Mouse (Mus musculus): ENCODE results near the gene Ifnar2.

Gene Ifnar2

GRCm38 (mm10) chr16:91395633-91396392 is 23.2 kb downstream of the Ifnar2 start:
- no peak for DNase-seq

GRCm38 (mm10) chr16:91396844-91397537 is 24.4 kb downstream of the Ifnar2 start:
- no peak for DNase-seq

GRCm38 (mm10) chr16:91398030-91398429 is 25.4 kb downstream of the Ifnar2 start:
- DNase-seq, result no peak

GRCm38 (mm10) chr16:91398944-91399343 is 26.4 kb downstream of the Ifnar2 start:
- DNase-seq, result no peak

- DNase-seq, result no peak
Measured at GRCm38 (mm10) chr16:91401569-91402165, 29.1 kb downstream of the Ifnar2 start.

- no peak for DNase-seq
Measured at GRCm38 (mm10) chr16:91403784-91404183, 31.2 kb downstream of the Ifnar2 start.

- DNase-seq, result no peak
Measured at GRCm38 (mm10) chr16:91404187-91404586, 31.6 kb downstream of the Ifnar2 start.

- no peak for DNase-seq
Measured at GRCm38 (mm10) chr16:91404828-91405577, 32.4 kb downstream of the Ifnar2 start.

- peak; percentile 44 for DNase-seq
Measured at GRCm38 (mm10) chr16:91405640-91406584, 33.3 kb downstream of the Ifnar2 start, which contains the start of gene Il10rb. Il10rb (plus strand) TSS chr16:91406164.

GRCm38 (mm10) chr16:91406585-91407220 is 34.1 kb downstream of the Ifnar2 start:
- DNase-seq, result no peak

GRCm38 (mm10) chr16:91413102-91413844 is 40.7 kb downstream of the Ifnar2 start:
- DNase-seq, result no peak

- no peak for DNase-seq
Measured at GRCm38 (mm10) chr16:91415391-91416189, 43.0 kb downstream of the Ifnar2 start.

GRCm38 (mm10) chr16:91416357-91416756 is 43.8 kb downstream of the Ifnar2 start:
- no peak for DNase-seq

- DNase-seq, result no peak
Measured at GRCm38 (mm10) chr16:91416938-91417337, 44.4 kb downstream of the Ifnar2 start.

GRCm38 (mm10) chr16:91418531-91418930 is 45.9 kb downstream of the Ifnar2 start:
- no peak for DNase-seq

- DNase-seq, result no peak
Measured at GRCm38 (mm10) chr16:91425816-91426215, 53.2 kb downstream of the Ifnar2 start.

- no peak for DNase-seq
Measured at GRCm38 (mm10) chr16:91426586-91426985, 54.0 kb downstream of the Ifnar2 start.

GRCm38 (mm10) chr16:91427461-91427860 is 54.9 kb downstream of the Ifnar2 start:
- no peak for DNase-seq

- no peak for DNase-seq
Measured at GRCm38 (mm10) chr16:91428259-91428865, 55.8 kb downstream of the Ifnar2 start.

All from right cerebral cortex, postnatal 14 days (tissue).